Mouse (Mus musculus) CH12.LX (cell line): Measurements from ENCODE around the gene Stx11. TPM values are rescaled to one million over a fixed set of nuclear protein-coding genes. Genes with fewer than 3 reads are reported as not detected.

Experiments used
- DNase-seq: peaks from one replicate; pipeline ENCODE4 v3.0.0-alpha.2; 2013; ENCODE audit errors: extremely low read depth
- H3K27ac ChIP-seq: 2 replicates; pipeline ENCODE4 v1.5.1; 2012; ENCODE audit warnings: low read depth, mild to moderate bottlenecking, control low read depth, moderate library complexity; ENCODE audit not compliant: insufficient read depth
- H3K27me3 ChIP-seq: replicated peaks from 2 replicates; pipeline ENCODE3; 2012; ENCODE audit warnings: inconsistent platforms
- H3K36me3 ChIP-seq, 2 experiments: replicated peaks in 1 of 2; 2 replicates each; pipeline versions ENCODE3 to v1.6.1; 2012; ENCODE audit warnings: inconsistent platforms in 1 of 2, low read length in 1 of 2, mild to moderate bottlenecking in 1 of 2, mixed read lengths in 1 of 2, moderate library complexity in 1 of 2; ENCODE audit not compliant: control insufficient read depth in 1 of 2, insufficient read depth in 1 of 2
- H3K4me1 ChIP-seq, 2 experiments: 2 replicates each; pipeline ENCODE4 v1.6.1; 2012; ENCODE audit warnings: inconsistent platforms in 1 of 2, moderate library complexity in 1 of 2; ENCODE audit not compliant: insufficient read depth in 2 of 2, control insufficient read depth in 1 of 2
- H3K4me2 ChIP-seq: 2 replicates; pipeline ENCODE4 v1.6.1; 2012; ENCODE audit warnings: low read depth, mild to moderate bottlenecking, control low read depth; ENCODE audit not compliant: poor library complexity, insufficient read depth, severe bottlenecking
- H3K4me3 ChIP-seq, 3 experiments: fragments of 150-350 bp in 1 of 3; sonication (generic) in 1 of 3; replicated peaks in 1 of 3; 2 replicates each; pipeline versions ENCODE3 to v1.5.1; 2011 to 2012; ENCODE audit warnings: low read depth in 2 of 3, low read length in 2 of 3, mild to moderate bottlenecking in 2 of 3, moderate library complexity in 2 of 3, control low read depth in 1 of 3, improper control_type of control experiment in 1 of 3, inconsistent platforms in 1 of 3, mixed read lengths in 1 of 3; ENCODE audit not compliant: poor library complexity in 1 of 3
- H3K79me2 ChIP-seq: replicated peaks from 2 replicates; pipeline ENCODE4 v1.6.1; 2012; ENCODE audit warnings: mild to moderate bottlenecking, moderate library complexity; ENCODE audit not compliant: control insufficient read depth, poor library complexity, insufficient read depth, severe bottlenecking; ENCODE audit errors: extremely low read depth
- H3K9ac ChIP-seq: 2 replicates; pipeline ENCODE4 v1.6.1; 2012; ENCODE audit warnings: low read depth, mild to moderate bottlenecking, control low read depth, moderate library complexity; ENCODE audit not compliant: insufficient read depth
- H3K9me3 ChIP-seq: replicated peaks from 2 replicates; pipeline ENCODE3; 2012; ENCODE audit warnings: low read length, inconsistent platforms, mixed read lengths
- BHLHE40 ChIP-seq: IDR thresholded peaks from 2 replicates; pipeline ENCODE4 v1.6.1; 2011; ENCODE audit warnings: mild to moderate bottlenecking, low read depth, low read length, improper control_type of control experiment
- CHD2 ChIP-seq: IDR thresholded peaks from 2 replicates; pipeline ENCODE4 v1.6.1; 2011; ENCODE audit warnings: low read length, improper control_type of control experiment
- CTCF ChIP-seq, 2 experiments: IDR thresholded peaks in 1 of 2; conservative IDR thresholded peaks in 1 of 2; 2 replicates each; pipeline ENCODE4 v1.5.1; 2011 to 2012; ENCODE audit warnings: low read depth in 2 of 2, low read length in 2 of 2, improper control_type of control experiment in 1 of 2, inconsistent platforms in 1 of 2, mild to moderate bottlenecking in 1 of 2, moderate library complexity in 1 of 2
- ELF1 ChIP-seq: IDR thresholded peaks from 2 replicates; pipeline ENCODE4 v1.6.1; 2014; ENCODE audit warnings: low read depth, mild to moderate bottlenecking, inconsistent platforms, low read length, improper control_type of control experiment
- EP300 ChIP-seq: IDR thresholded peaks from 2 replicates; pipeline ENCODE4 v1.6.1; 2011; ENCODE audit warnings: low read length, improper control_type of control experiment
- ETS1 ChIP-seq: conservative IDR thresholded peaks from 2 replicates; pipeline ENCODE4 v1.6.1; 2012; ENCODE audit warnings: low read depth, mild to moderate bottlenecking, inconsistent platforms, low read length, improper control_type of control experiment, moderate library complexity
- GABPA ChIP-seq: IDR thresholded peaks from 2 replicates; pipeline ENCODE4 v1.6.1; 2012; ENCODE audit warnings: low read depth, low read length, improper control_type of control experiment, inconsistent platforms; ENCODE audit not compliant: insufficient replicate concordance
- IRF4 ChIP-seq: IDR thresholded peaks from 2 replicates; pipeline ENCODE4 v1.6.1; 2014; ENCODE audit warnings: low read depth, mild to moderate bottlenecking, inconsistent platforms, low read length, improper control_type of control experiment
- JUN ChIP-seq: IDR thresholded peaks from 2 replicates; pipeline ENCODE4 v1.6.1; 2011; ENCODE audit warnings: low read depth, mild to moderate bottlenecking, low read length, improper control_type of control experiment, moderate library complexity; ENCODE audit not compliant: insufficient read depth
- JUND ChIP-seq: conservative IDR thresholded peaks from 2 replicates; pipeline ENCODE4 v1.6.1; 2011; ENCODE audit warnings: low read depth, low read length, improper control_type of control experiment
- KAT2A ChIP-seq: IDR thresholded peaks from 2 replicates; pipeline ENCODE4 v1.6.1; 2012; ENCODE audit warnings: low read length, improper control_type of control experiment, inconsistent platforms; ENCODE audit not compliant: insufficient replicate concordance
- MAFK ChIP-seq: IDR thresholded peaks from 2 replicates; pipeline ENCODE4 v1.6.1; 2011; ENCODE audit warnings: low read length, improper control_type of control experiment; ENCODE audit not compliant: insufficient replicate concordance
- MAX ChIP-seq: IDR thresholded peaks from 2 replicates; pipeline ENCODE4 v1.6.1; 2011; ENCODE audit warnings: low read length, improper control_type of control experiment
- MAZ ChIP-seq: IDR thresholded peaks from 2 replicates; pipeline ENCODE4 v1.6.1; 2012; ENCODE audit warnings: low read depth, mild to moderate bottlenecking, inconsistent platforms, low read length, improper control_type of control experiment, moderate library complexity
- MEF2A ChIP-seq: IDR thresholded peaks from 2 replicates; pipeline ENCODE4 v1.6.1; 2014; ENCODE audit warnings: low read depth, mild to moderate bottlenecking, inconsistent platforms, low read length, improper control_type of control experiment, borderline replicate concordance
- MXI1 ChIP-seq: IDR thresholded peaks from 2 replicates; pipeline ENCODE4 v1.6.1; 2011; ENCODE audit warnings: mild to moderate bottlenecking, low read depth, low read length, improper control_type of control experiment
- MYC ChIP-seq: IDR thresholded peaks from 2 replicates; pipeline ENCODE4 v1.6.1; 2011; ENCODE audit warnings: low read depth, mild to moderate bottlenecking, improper control_type of control experiment, low read length
- NRF1 ChIP-seq: IDR thresholded peaks from 2 replicates; pipeline ENCODE4 v1.6.1; 2014; ENCODE audit warnings: low read depth, mild to moderate bottlenecking, inconsistent platforms, low read length, improper control_type of control experiment, moderate library complexity
- PAX5 ChIP-seq: IDR thresholded peaks from 2 replicates; pipeline ENCODE4 v1.6.1; 2012; ENCODE audit warnings: low read length, inconsistent platforms, mixed read lengths
- POLR2AphosphoS2 ChIP-seq: IDR thresholded peaks from 2 replicates; pipeline ENCODE4 v1.6.1; 2011; ENCODE audit warnings: low read depth, low read length, improper control_type of control experiment
- RCOR1 ChIP-seq: conservative IDR thresholded peaks from 2 replicates; pipeline ENCODE4 v1.6.1; 2012; ENCODE audit warnings: low read depth, mild to moderate bottlenecking, inconsistent platforms, low read length, improper control_type of control experiment
- SIN3A ChIP-seq: IDR thresholded peaks from 2 replicates; pipeline ENCODE4 v1.6.1; 2012; ENCODE audit warnings: low read length, improper control_type of control experiment, inconsistent platforms
- TBP ChIP-seq: conservative IDR thresholded peaks from 2 replicates; pipeline ENCODE4 v1.6.1; 2011; ENCODE audit warnings: low read depth, low read length, improper control_type of control experiment
- TCF12 ChIP-seq: IDR thresholded peaks from 2 replicates; pipeline ENCODE4 v1.6.1; 2014; ENCODE audit warnings: low read depth, mild to moderate bottlenecking, inconsistent platforms, low read length, improper control_type of control experiment
- UBTF ChIP-seq: IDR thresholded peaks from 2 replicates; pipeline ENCODE4 v1.6.1; 2012; ENCODE audit warnings: low read depth, mild to moderate bottlenecking, inconsistent platforms, low read length, improper control_type of control experiment, moderate library complexity
- USF1 ChIP-seq: IDR thresholded peaks from 2 replicates; pipeline ENCODE4 v1.6.1; 2014; ENCODE audit warnings: low read depth, mild to moderate bottlenecking, inconsistent platforms, low read length, improper control_type of control experiment
- ZC3H11A ChIP-seq: IDR thresholded peaks from 2 replicates; pipeline ENCODE4 v1.6.1; 2012; ENCODE audit warnings: low read depth, mild to moderate bottlenecking, inconsistent platforms, low read length, improper control_type of control experiment
- ZKSCAN1 ChIP-seq: IDR thresholded peaks from 2 replicates; pipeline ENCODE4 v1.6.1; 2012; ENCODE audit warnings: low read depth, inconsistent platforms, low read length, improper control_type of control experiment, borderline replicate concordance
- ZMIZ1 ChIP-seq: IDR thresholded peaks from 2 replicates; pipeline ENCODE4 v1.6.1; 2012; ENCODE audit warnings: low read depth, mild to moderate bottlenecking, inconsistent platforms, low read length, improper control_type of control experiment
- ZNF384 ChIP-seq: IDR thresholded peaks from 2 replicates; pipeline ENCODE4 v1.6.1; 2012; ENCODE audit warnings: low read depth, low read length, improper control_type of control experiment, inconsistent platforms
- dilution Hi-C: fragments of 300-500 bp; cut with MboI; formaldehyde crosslinking; loops from 2 replicates; pipeline ENCODE4 v1.14.3; 2020; ENCODE audit warnings: low sequenced_read_pairs; ENCODE audit not compliant: extremely low pct_unique_long_range_greater_than_20kb, extremely low pct_ligation_motif_present
- in situ Hi-C: fragments of 300-500 bp; cut with MboI; formaldehyde crosslinking; loops from 3 replicates; pipeline ENCODE4 v1.14.3; 2019; ENCODE audit warnings: low sequenced_read_pairs, low pct_ligation_motif_present, low pct_unique_long_range_greater_than_20kb, mixed read lengths
- polyA plus RNA-seq: library from polyadenylated mRNA; unstranded; fragments of >175 nt; gene quantifications from 2 replicates; pipeline ENCODE4 v1.2.1, GENCODE M21; 2012; ENCODE audit warnings: low read depth; ENCODE audit not compliant: insufficient read length
- total RNA-seq, 2 experiments: library from RNA; depleted of rRNA; stranded (reverse); fragments of 300-350 nt in 1 of 2; fragments of >200 nt in 1 of 2; gene quantifications; 2 replicates each; pipeline ENCODE4 v1.2.3; 2012 to 2014

Stx11 gene
- total and polyA plus RNA-seq, 3 experiments, result 22.2 to 49.8 (median 47.7) TPM

- in situ Hi-C loops, result no loop called here
- Histone ChIP-seq H3K79me2 (no peaks in the 10 kb centered on the region), H3K9ac (no peak overlapping the region), H3K9me3 (no peaks in the 10 kb centered on the region), H3K4me1 (peaks cover 44 to 85% of the 10 kb centered on the region in 2 experiments), H3K27me3 (no peaks in the 10 kb centered on the region), H3K4me3 (no peak overlapping the region), H3K36me3 (no peaks in the 10 kb centered on the region), H3K4me2 (no peak overlapping the region), H3K27ac (no peak overlapping the region)
- dilution Hi-C loops, result no loop called here
- no peak for TF ChIP-seq RCOR1
- TF ChIP-seq KAT2A, result no peak
- TF ChIP-seq UBTF, result no peak
- no peak for TF ChIP-seq TBP
- no peak for TF ChIP-seq CTCF (conservative IDR thresholded peaks at IDR 0.05 in 1 of 2, IDR thresholded peaks at IDR 0.05 in 1 of 2; ENCODE audit: low read depth in 2 of 2, low read length in 2 of 2)
- TF ChIP-seq MAFK, result no peak
- TF ChIP-seq BHLHE40, result no peak
- TF ChIP-seq GABPA, result no peak
- TF ChIP-seq ZC3H11A, result no peak
- no peak for TF ChIP-seq MXI1
- TF ChIP-seq ZNF384, result no peak
- no peak for TF ChIP-seq MAZ
- TF ChIP-seq PAX5, result no peak
- TF ChIP-seq ZKSCAN1, result no peak
- no peak for TF ChIP-seq MEF2A
- TF ChIP-seq ELF1, result no peak
- no peak for TF ChIP-seq CHD2
- TF ChIP-seq NRF1, result no peak
- no peak for TF ChIP-seq ETS1
- no peak for DNase-seq
These were observed 19.4 kb upstream of the Stx11 start for GRCm38 (mm10) chr10:12983516-12983915.

GRCm38 (mm10) chr10:12981071-12981470, 17.0 kb upstream of the Stx11 start:
- no peaks in the 10 kb centered on the region for H3K9me3 ChIP-seq
- no peaks in the 10 kb centered on the region for H3K36me3 ChIP-seq
- peak overlapping the region; percentile 19; the same call in 1 of the 2 replicates for H3K9ac ChIP-seq
- H3K4me3 ChIP-seq, result no peak overlapping the region
- DNase-seq, result peak; percentile 88
- peak overlapping the region; percentile 32 for H3K4me2 ChIP-seq
- H3K27me3 ChIP-seq, result no peaks in the 10 kb centered on the region
- peak overlapping the region; percentile 96 for H3K27ac ChIP-seq
- in situ Hi-C loops, result no loop called here
- no peaks in the 10 kb centered on the region for H3K79me2 ChIP-seq
- dilution Hi-C loops, result no loop called here
- H3K4me1 ChIP-seq, result peaks cover 42 to 77% of the 10 kb centered on the region in 2 experiments
- peak; percentile 40 for TF ChIP-seq JUND
- TF ChIP-seq ZNF384, result no peak
- TF ChIP-seq EP300, result peak; percentile 58
- TF ChIP-seq MXI1, result peak; percentile 89; the same call in 1 of the 2 replicates
- peak; percentile 91 for TF ChIP-seq BHLHE40
- peak; percentile 92 for TF ChIP-seq ETS1
- no peak for TF ChIP-seq ZMIZ1
- no peak for TF ChIP-seq CHD2
- no peak for TF ChIP-seq USF1
- TF ChIP-seq CTCF (conservative IDR thresholded peaks at IDR 0.05 in 1 of 2, IDR thresholded peaks at IDR 0.05 in 1 of 2; ENCODE audit: low read depth in 2 of 2, low read length in 2 of 2), result no peak
- TF ChIP-seq TBP, result 0 out of 2 replicates have a peak, but pooled peaks have one; percentile 48
- no peak; the same call in 1 of the 2 replicates for TF ChIP-seq NRF1
- no peak for TF ChIP-seq ZKSCAN1
- TF ChIP-seq MAX, result peak; percentile 92
- peak; percentile 95 for TF ChIP-seq MYC
- peak; percentile 14; the same call in 1 of the 2 replicates for TF ChIP-seq JUN
- peak; percentile 29; the same call in 1 of the 2 replicates for TF ChIP-seq MEF2A
- no peak for TF ChIP-seq ZC3H11A
- peak; percentile 74 for TF ChIP-seq SIN3A
- TF ChIP-seq KAT2A, result no peak
- no peak for TF ChIP-seq POLR2AphosphoS2
- peak; percentile 76; the same call in 1 of the 2 replicates for TF ChIP-seq IRF4
- peak; percentile 80 for TF ChIP-seq TCF12
- no peak for TF ChIP-seq UBTF
